Mouse (Mus musculus) heart, embryonic 14.5 days (tissue): Measurements from ENCODE around the gene Cracr2b. TPM values are rescaled to one million over a fixed set of nuclear protein-coding genes. Genes with fewer than 3 reads are reported as not detected.
A peak's percentile ranks its signal among the peaks of the same experiment; 100 is the strongest.

Experiments
- ATAC-seq: fragments of 200-750 bp; cut with Nextera tagmentation; 2 replicates; pipeline ENCODE4 v1.8.0; 2017; ENCODE audit warnings: low read depth, moderate TSS enrichment; ENCODE audit not compliant: insufficient number of reproducible peaks, insufficient read depth, low FRiP score
- H3K27ac ChIP-seq, 2 experiments: fragments of 200-500 bp in 1 of 2; fragments of 300-500 bp in 1 of 2; sonication (generic) in 1 of 2; replicated peaks in 1 of 2; 2 replicates each; pipeline ENCODE4 v1.5.1; 2012 to 2014; ENCODE audit warnings: low read depth in 2 of 2, low read length in 2 of 2, control low read depth in 1 of 2, mild to moderate bottlenecking in 1 of 2, mixed read lengths in 1 of 2; ENCODE audit not compliant: control insufficient read depth in 1 of 2, insufficient read depth in 1 of 2
- H3K27me3 ChIP-seq: fragments of 300-500 bp; sonication (generic); 2 replicates; pipeline ENCODE4 v1.6.1; 2014; ENCODE audit warnings: mild to moderate bottlenecking, low read length, control low read depth; ENCODE audit not compliant: control insufficient read depth, insufficient read depth
- H3K36me3 ChIP-seq: fragments of 300-500 bp; sonication (generic); 2 replicates; pipeline ENCODE4 v1.6.1; 2014; ENCODE audit warnings: mild to moderate bottlenecking, control low read depth, low read length, mixed read lengths; ENCODE audit not compliant: control insufficient read depth, insufficient read depth
- H3K4me1 ChIP-seq, 2 experiments: fragments of 200-500 bp in 1 of 2; fragments of 300-500 bp in 1 of 2; sonication (generic) in 1 of 2; 2 replicates each; pipeline ENCODE4 v1.6.1; 2012 to 2014; ENCODE audit warnings: low read length in 2 of 2, control low read depth in 1 of 2, mixed read lengths in 1 of 2; ENCODE audit not compliant: control insufficient read depth in 2 of 2, insufficient read depth in 2 of 2
- H3K4me2 ChIP-seq: fragments of 300-500 bp; sonication (generic); 2 replicates; pipeline ENCODE4 v1.6.1; 2014; ENCODE audit warnings: mild to moderate bottlenecking, low read length
- H3K4me3 ChIP-seq, 2 experiments: fragments of 200-500 bp in 1 of 2; fragments of 300-500 bp in 1 of 2; sonication (generic) in 1 of 2; 2 replicates each; pipeline ENCODE4 v1.5.1; 2012 to 2014; ENCODE audit warnings: low read length in 2 of 2, mild to moderate bottlenecking in 2 of 2, control low read depth in 1 of 2, low read depth in 1 of 2, moderate library complexity in 1 of 2; ENCODE audit not compliant: control insufficient read depth in 1 of 2, insufficient read depth in 1 of 2
- H3K9ac ChIP-seq: fragments of 300-500 bp; sonication (generic); 2 replicates; pipeline ENCODE4 v1.6.1; 2014; ENCODE audit warnings: mild to moderate bottlenecking, low read length
- H3K9me3 ChIP-seq: fragments of 300-500 bp; sonication (generic); 2 replicates; pipeline ENCODE4 v1.6.1; 2016; ENCODE audit warnings: low read length, control low read depth; ENCODE audit not compliant: control insufficient read depth
- WGBS: fragments of 180-500 bp; shearing (Covaris S2); extraction: QIAGEN DNeasy Blood & Tissue Kit; methylation state at CpG from one replicate; pipeline ENCODE4 v1.1.7; 2014; 5-methylcytosine and 5-hydroxymethylcytosine counted together
- polyA plus RNA-seq: library from polyadenylated mRNA; unstranded; fragments of >200 nt; fragmentation: Nextera tagmentation; extraction: Ambion mirVana; gene quantifications from 2 replicates; pipeline ENCODE4 v1.2.1, GENCODE M21; 2014

Gene Cracr2b
- polyA plus RNA-seq, 1 experiment from 2014 or later = 25.6 TPM

DNA sequence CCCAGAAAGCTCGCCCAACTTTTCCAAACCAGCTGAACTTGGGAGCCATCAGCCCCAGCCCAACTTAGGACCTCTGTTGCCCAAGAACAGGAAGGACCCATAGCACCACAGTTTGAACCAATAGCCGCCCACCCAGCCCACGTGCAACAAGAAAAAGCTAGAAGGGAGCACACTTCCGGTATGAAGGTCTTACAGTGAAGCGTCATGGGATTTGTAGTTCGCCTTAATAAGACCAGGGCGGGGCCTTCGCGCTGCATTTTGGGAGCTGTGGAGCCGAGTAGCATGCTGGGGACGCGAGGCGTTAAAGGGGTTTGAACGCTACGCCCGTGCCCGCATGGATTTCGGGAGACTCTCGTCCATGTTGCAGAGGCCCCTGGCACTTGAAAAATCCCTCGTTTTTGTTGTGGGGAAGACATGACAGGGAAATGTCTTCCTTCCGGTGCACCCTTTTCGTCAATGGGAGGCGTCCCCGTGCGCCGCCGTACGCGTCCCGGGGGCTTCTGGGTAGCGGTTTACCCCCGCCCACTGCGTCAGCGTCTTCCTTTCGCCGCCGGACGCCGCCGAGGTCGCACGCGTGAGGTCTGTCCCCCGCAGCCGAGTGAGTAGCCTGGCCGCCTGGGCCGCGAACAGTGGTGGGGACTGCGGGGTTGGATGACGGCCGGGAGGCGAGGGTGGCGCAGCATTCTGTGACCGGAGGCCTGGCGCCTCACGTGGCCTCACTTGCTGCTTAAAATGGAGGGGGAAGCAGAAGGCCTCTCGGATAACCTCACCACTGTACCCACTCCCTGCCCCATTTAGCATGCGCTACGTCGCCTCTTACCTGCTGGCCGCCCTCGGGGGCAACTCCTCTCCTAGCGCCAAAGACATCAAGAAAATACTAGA lies 13.5 kb upstream of the Cracr2b start, which contains the start of gene Rplp2:
Gene Rplp2 (plus strand): TSS at position 261 of the 882 bp plus-strand sequence.
- H3K4me2 ChIP-seq = peak within 1 kb of the TSS; percentile 91
- no peaks in the 10 kb centered on the region for H3K9me3 ChIP-seq
- H3K4me3 ChIP-seq = peak within 1 kb of the TSS; percentile 87 to 92
- H3K4me1 ChIP-seq = peaks cover 20 to 21% of the 10 kb centered on the region in 2 experiments
- peak within 1 kb of the TSS; percentile 95 for H3K9ac ChIP-seq
- WGBS = under 1% methylated on average over 63 of the region's 63 CpGs
- H3K27ac ChIP-seq = peak within 1 kb of the TSS; percentile 85 to 90
- ATAC-seq = peak; percentile 86
- H3K27me3 ChIP-seq = no peaks in the 10 kb centered on the region
- H3K36me3 ChIP-seq = peaks cover 40% of the 10 kb centered on the region

DNA sequence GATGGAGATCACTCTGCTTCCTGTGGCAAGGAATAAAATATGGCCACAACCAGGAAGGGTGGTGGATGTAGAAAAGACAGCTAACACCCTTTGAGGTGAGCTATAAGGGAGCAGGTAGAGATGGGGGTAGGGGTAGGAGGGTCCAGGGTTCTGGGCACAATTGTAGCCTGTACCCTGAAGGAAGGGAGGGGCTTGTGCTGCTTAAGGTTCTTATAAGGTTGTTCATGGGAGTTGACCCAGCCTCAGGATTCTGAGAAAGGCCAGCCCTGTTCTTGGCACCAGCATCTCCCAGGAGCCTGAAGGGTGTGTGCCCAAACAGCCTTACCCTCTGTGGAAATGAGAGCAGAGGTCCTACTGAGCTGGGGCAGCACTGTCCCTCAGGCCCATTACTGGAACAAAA lies 9.0 kb upstream of the Cracr2b start:
- Histone ChIP-seq H3K4me1 (peaks cover 11 to 20% of the 10 kb centered on the region in 2 experiments), H3K4me2 (no peak overlapping the region), H3K4me3 (no peak overlapping the region), H3K27ac (no peak overlapping the region), H3K9ac (no peak overlapping the region), H3K9me3 (no peaks in the 10 kb centered on the region), H3K36me3 (peaks cover 43% of the 10 kb centered on the region), H3K27me3 (no peaks in the 10 kb centered on the region)
- ATAC-seq = no peak

DNA sequence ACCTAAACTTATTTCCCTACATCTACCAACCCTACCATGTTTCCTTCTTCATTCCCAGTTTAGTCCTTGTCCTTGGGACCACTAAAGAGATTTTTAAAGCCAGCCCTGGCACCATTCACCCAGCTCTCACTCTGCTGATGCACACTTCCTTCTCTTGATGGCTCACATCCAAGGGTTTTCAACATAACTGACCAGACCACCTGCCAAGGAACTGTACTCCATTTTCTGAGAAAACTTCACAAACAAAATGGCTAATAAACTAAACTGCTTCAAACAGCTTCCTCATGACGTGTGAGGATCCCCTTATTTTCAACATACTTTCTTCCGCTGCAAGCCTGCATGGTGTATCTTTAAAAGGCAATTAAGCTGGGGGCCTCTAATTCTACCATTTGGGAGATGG lies 7.3 kb upstream of the Cracr2b start:
- Histone ChIP-seq H3K27ac (no peak overlapping the region), H3K4me1 (peaks cover 8 to 13% of the 10 kb centered on the region in 2 experiments; a peak in 3 of 4 replicates), H3K27me3 (no peaks in the 10 kb centered on the region), H3K4me2 (no peak overlapping the region), H3K9ac (no peak overlapping the region), H3K4me3 (no peak overlapping the region), H3K9me3 (no peaks in the 10 kb centered on the region), H3K36me3 (peaks cover 49% of the 10 kb centered on the region)
- WGBS = 73% methylated on average over 2 of the region's 2 CpGs
- no peak for ATAC-seq

DNA sequence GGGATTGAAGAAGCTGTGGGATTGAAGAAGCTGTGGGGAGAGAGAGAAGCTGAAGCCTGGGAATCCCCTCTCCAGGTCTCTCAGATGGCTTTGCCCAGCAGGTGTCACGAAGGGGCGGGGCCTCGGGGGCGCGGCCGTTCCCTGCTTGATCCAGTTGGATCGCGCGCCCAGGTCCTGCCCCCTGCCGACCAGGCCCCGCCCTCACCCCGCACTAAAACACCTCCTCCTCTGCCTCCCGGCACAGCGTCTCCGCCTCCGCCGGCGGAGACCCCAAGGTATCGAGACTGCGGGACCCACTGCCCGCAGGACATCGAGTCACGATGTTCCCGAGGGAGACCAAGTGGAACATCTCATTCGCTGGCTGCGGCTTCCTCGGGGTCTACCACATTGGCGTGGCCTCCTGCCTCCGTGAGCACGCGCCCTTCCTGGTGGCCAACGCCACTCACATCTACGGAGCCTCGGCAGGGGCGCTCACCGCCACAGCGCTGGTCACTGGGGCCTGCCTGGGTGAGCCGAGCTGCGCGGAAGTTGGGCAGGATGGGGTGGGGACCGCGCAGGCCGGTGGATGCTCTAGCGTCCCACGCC lies 5.8 kb upstream of the Cracr2b start, which contains the start of gene Pnpla2:
Gene Pnpla2 (plus strand): TSS at position 232 of the 585 bp plus-strand sequence.
- under 1% methylated on average over 44 of the region's 45 CpGs for WGBS
- peak within 1 kb of the TSS; percentile 63 to 74 for H3K4me3 ChIP-seq
- H3K9ac ChIP-seq = peak within 1 kb of the TSS; percentile 85
- H3K27me3 ChIP-seq = no peaks in the 10 kb centered on the region
- peak; percentile 81 for ATAC-seq
- H3K4me2 ChIP-seq = peak within 1 kb of the TSS; percentile 94
- H3K27ac ChIP-seq = peak within 1 kb of the TSS; percentile 84 to 88
- H3K4me1 ChIP-seq = peaks cover 7 to 12% of the 10 kb centered on the region in 2 experiments; a peak in 3 of 4 replicates
- H3K36me3 ChIP-seq = peaks cover 49% of the 10 kb centered on the region
- H3K9me3 ChIP-seq = no peaks in the 10 kb centered on the region

DNA sequence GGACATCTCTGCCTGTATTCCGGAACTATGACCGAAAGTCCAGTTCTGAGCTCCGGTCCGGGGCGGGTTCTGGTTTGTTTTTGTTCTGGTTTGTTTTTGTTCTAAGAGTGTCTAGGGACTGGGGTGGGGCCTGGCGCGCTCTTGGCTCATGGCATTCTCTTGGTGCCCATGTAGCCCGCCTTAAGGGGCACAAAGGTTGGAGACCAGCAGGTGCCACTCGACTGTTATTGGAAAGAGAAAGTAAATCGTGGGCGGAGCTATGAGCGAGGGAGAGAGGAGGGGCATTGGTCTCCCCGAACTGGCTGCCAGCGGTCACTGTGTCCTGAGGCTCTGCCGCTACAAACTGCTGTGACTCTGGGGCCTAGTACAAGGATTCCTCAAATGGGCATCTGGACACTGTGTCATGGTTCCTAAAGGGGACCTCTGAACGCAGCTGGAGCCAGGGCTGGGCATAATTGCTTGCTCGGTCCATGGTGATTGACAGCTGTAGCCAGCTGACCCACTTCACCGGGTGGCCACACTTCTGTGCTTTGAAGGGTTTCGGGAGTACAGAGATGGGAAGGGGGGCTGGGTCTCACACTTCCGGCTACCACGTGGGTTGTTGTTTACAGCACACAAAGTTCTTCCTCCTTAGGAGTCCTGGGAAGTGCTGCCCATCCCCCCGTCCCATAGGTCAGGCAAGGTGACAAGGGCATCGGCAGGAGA lies 5.1 kb upstream of the Cracr2b start:
- peak; percentile 28 for ATAC-seq
- peak overlapping the region; percentile 94 for H3K4me2 ChIP-seq
- peaks cover 2% of the 10 kb centered on the region; the same call in 1 of the 2 replicates for H3K27me3 ChIP-seq
- WGBS = under 1% methylated on average over 23 of the region's 23 CpGs
- peak overlapping the region; percentile 84 to 88 for H3K27ac ChIP-seq
- no peaks in the 10 kb centered on the region for H3K9me3 ChIP-seq
- peak overlapping the region; percentile 63 to 74 for H3K4me3 ChIP-seq
- H3K4me1 ChIP-seq = peaks cover 7 to 13% of the 10 kb centered on the region in 2 experiments; a peak in 3 of 4 replicates
- peaks cover 44% of the 10 kb centered on the region for H3K36me3 ChIP-seq
- peak overlapping the region; percentile 85 for H3K9ac ChIP-seq

DNA sequence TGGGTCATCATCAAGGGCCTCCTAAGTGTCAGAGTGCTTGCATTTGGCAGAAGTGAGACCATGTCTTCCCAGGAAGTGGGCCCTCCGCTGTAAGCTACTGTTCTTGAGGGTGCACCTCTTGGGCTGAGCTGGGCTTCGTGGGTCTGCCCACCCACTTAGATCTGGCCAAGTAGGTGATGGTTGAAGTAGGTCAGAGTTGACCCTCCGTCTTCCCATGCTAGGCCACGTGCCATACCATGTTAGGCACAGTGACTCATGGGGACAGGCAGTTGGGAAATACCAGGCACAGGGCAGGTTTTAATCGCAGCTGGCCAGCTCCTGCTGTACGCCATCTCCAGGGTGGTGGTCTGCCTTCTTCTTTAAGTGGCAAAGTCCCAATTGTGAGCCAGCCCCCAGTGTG lies 4.2 kb upstream of the Cracr2b start:
- H3K4me3 ChIP-seq = no peak overlapping the region
- no peak for ATAC-seq
- peak overlapping the region; percentile 94; the same call in 1 of the 2 replicates for H3K4me2 ChIP-seq

DNA sequence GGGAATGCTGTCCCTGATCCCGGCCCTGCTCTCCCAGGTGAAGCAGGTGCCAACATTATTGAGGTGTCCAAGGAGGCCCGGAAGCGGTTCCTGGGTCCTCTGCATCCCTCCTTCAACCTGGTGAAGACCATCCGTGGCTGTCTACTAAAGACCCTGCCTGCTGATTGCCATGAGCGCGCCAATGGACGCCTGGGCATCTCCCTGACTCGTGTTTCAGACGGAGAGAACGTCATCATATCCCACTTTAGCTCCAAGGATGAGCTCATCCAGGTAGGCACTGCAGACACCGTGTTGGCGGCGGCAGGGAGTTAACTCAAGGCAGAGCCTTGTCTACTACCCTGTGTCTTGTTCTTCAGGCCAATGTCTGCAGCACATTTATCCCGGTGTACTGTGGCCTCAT lies 3.7 kb upstream of the Cracr2b start:
- Histone ChIP-seq H3K4me2 (no peak overlapping the region), H3K36me3 (peaks cover 29% of the 10 kb centered on the region), H3K27me3 (peaks cover 8% of the 10 kb centered on the region), H3K4me3 (no peak overlapping the region), H3K9ac (no peak overlapping the region), H3K9me3 (no peaks in the 10 kb centered on the region), H3K27ac (no peak overlapping the region), H3K4me1 (peaks cover 10 to 26% of the 10 kb centered on the region in 2 experiments; a peak in 3 of 4 replicates)
- 87% methylated on average over 14 of the region's 14 CpGs for WGBS
- ATAC-seq = no peak

More for the DNA sequence above, 4.2 kb upstream of the Cracr2b start:
- peaks cover 6% of the 10 kb centered on the region; the same call in 1 of the 2 replicates for H3K27me3 ChIP-seq
- H3K9me3 ChIP-seq = no peaks in the 10 kb centered on the region
- H3K4me1 ChIP-seq = peaks cover 8 to 21% of the 10 kb centered on the region in 2 experiments; a peak in 3 of 4 replicates
- peaks cover 34% of the 10 kb centered on the region for H3K36me3 ChIP-seq
- 77% methylated on average over 6 of the region's 6 CpGs for WGBS
- no peak overlapping the region for H3K9ac ChIP-seq
- H3K27ac ChIP-seq = no peak overlapping the region
